Mouse (Mus musculus) embryonic fibroblast, embryonic 13.5 days (primary cell): ENCODE measurements around the gene Zfp771. TPM values are rescaled to one million over a fixed set of nuclear protein-coding genes. Genes with fewer than 3 reads are reported as not detected.

Source experiments
- H3K27ac ChIP-seq: 2 replicates; pipeline ENCODE4 v1.5.1; 2012; ENCODE audit warnings: low read length, control low read depth, inconsistent platforms; ENCODE audit not compliant: insufficient read depth
- H3K4me1 ChIP-seq: 2 replicates; pipeline ENCODE4 v1.6.1; 2011; ENCODE audit warnings: low read length; ENCODE audit not compliant: control insufficient read depth, insufficient read depth
- H3K4me3 ChIP-seq: 2 replicates; pipeline ENCODE4 v1.5.1; 2011; ENCODE audit warnings: mild to moderate bottlenecking, control low read depth, low read length; ENCODE audit not compliant: insufficient read depth
- CTCF ChIP-seq: IDR thresholded peaks from 2 replicates; pipeline ENCODE4 v1.5.1; 2011; ENCODE audit warnings: mild to moderate bottlenecking, control low read depth, low read length, moderate library complexity, borderline replicate concordance; ENCODE audit not compliant: insufficient read depth
- POLR2A ChIP-seq: IDR thresholded peaks from 2 replicates; pipeline ENCODE4 v1.6.1; 2011; ENCODE audit warnings: low read depth, mild to moderate bottlenecking, control low read depth, low read length, moderate library complexity
- polyA plus RNA-seq: library from polyadenylated mRNA; stranded (reverse); fragments of >200 nt; gene quantifications from 2 replicates; pipeline ENCODE4 v1.2.4, GENCODE M21; 2011; ENCODE audit warnings: low read depth; ENCODE audit not compliant: missing spikeins, insufficient read length

The Zfp771 gene
- polyA plus RNA-seq, 1 experiment = 21.3 TPM

DNA sequence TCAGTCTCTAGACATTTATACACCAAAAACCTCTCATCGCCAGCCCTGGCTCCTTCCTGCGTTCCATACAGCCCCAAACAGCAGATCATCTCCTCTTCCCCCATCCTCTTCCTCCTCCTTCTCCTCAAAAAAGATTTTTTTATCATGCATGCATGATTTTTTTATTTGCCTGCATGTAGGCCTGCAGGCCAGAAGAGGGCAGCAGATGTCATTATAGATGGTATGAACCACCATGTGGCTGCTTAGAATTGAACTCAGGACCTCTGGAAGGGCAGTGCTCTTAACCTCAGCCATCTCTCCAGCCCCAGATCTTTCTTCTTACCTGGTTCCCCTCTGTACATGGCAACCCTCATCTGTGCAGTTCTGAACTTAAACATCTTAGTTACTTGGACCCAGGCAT lies 8.3 kb downstream of the Zfp771 start:
- Histone ChIP-seq H3K27ac (no peak overlapping the region), H3K4me1 (no peaks in the 10 kb centered on the region)

DNA sequence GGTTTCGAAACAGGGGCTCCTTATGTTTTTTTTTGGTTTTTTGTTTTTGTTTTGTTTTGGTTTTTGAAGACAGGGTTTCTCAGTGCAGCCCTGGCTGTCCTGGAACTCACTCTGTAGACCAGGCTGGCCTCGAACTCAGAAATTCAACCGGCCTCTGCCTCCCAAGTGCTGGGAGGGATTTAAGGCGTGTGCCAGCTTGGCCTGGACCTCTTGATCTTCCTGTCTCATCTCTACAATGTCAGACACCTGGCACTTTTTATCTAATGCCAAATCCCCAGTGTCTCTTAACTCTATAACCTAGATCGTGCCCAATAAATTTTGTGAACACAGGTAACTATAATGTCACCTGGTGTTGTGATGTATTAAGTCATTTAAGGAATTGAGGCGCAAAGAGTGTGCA lies 9.3 kb downstream of the Zfp771 start:
- Histone ChIP-seq H3K4me3 (no peak overlapping the region), H3K27ac (no peak overlapping the region), H3K4me1 (no peaks in the 10 kb centered on the region)
- TF ChIP-seq CTCF = no peak
- no peak for TF ChIP-seq POLR2A

More for the DNA sequence above, 8.3 kb downstream of the Zfp771 start:
- TF ChIP-seq CTCF (no peak), POLR2A (no peak)
- H3K4me3 ChIP-seq = no peak overlapping the region

DNA sequence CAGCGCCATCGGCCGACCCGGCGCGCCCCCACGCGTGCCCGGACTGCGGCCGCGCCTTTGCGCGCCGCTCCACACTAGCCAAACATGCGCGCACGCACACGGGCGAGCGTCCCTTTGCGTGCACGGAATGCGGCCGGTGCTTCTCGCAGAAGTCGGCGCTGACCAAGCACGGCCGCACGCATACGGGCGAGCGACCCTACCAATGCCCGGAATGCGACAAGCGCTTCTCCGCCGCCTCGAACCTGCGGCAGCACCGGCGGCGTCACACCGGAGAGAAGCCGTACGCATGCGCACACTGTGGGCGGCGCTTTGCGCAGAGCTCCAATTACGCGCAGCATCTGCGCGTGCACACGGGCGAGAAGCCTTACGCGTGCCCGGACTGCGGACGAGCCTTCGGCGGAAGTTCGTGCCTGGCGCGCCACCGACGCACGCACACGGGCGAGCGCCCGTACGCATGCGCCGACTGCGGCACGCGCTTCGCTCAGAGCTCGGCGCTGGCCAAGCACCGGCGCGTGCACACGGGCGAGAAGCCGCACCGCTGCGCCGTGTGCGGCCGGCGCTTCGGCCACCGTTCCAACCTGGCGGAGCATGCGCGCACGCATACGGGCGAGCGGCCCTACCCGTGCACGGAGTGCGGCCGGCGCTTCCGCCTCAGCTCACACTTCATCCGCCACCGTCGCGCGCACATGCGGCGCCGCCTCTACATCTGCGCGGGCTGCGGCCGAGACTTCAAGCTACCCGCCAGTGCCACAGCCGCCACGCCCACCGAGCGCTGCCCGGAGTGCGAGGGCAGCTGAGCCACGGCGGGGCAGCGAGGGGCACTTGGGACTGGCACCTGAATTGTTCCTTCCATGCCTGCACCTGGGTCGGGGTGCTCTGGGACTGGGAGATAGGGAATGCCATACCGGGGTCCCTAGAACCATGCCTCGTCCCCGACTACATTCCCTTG lies 10.0 kb downstream of the Zfp771 start:
- TF ChIP-seq CTCF (no peak), POLR2A (peak; percentile 34; the same call in 1 of the 2 replicates)
- Histone ChIP-seq H3K4me1 (no peaks in the 10 kb centered on the region), H3K27ac (peak overlapping the region; percentile 28; the same call in 1 of the 2 replicates)

DNA sequence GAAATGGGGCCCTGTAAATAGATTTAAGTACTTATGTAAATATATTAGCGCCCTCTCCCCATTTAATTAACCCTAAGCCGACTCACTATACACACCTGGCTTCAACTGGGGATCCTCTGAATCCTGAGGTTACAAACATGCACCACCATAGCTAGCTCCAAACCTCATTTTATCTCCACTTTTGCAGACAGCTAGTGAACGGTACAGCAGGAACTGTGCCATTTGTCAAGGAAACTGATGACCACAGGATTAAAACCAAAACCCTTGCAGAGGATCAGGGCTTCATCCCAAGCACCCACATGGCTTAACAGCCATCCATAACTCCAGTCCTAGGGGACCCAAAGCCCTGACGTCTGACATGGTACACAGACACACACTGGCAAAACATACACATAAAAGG lies 10.9 kb downstream of the Zfp771 start:
- Histone ChIP-seq H3K4me1 (no peaks in the 10 kb centered on the region), H3K4me3 (0 out of 2 replicates have a peak overlapping the region, but pooled peaks have one; percentile 36), H3K27ac (0 out of 2 replicates have a peak overlapping the region, but pooled peaks have one; percentile 28)
- TF ChIP-seq POLR2A = peak; percentile 34; the same call in 1 of the 2 replicates
- TF ChIP-seq CTCF = no peak

More for the DNA sequence above, 10.0 kb downstream of the Zfp771 start:
- peak overlapping the region; percentile 36 for H3K4me3 ChIP-seq

DNA sequence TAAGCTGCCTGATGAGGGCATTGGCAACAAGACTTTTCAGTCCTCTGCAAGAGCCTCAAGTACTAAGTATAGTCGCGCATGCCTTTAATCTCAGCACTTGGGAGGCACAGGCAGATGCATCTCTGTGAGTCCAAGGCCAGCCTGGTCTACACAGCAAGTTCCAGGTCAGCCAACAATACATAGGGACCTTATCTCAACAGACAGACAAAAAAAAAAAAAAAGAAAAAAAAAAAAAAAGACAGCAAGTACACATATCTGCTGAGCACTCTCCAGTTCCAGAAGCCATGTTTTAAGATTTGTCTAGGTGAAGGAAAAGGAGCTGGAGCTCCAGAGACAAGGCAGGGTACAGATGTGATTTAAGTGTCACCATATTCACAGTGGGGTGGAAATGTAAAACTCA lies 11.9 kb downstream of the Zfp771 start:
- Histone ChIP-seq H3K4me1 (0 out of 2 replicates have a peak, but pooled peaks cover under 1% of the 10 kb centered on the region), H3K27ac (no peak overlapping the region), H3K4me3 (no peak overlapping the region)
- TF ChIP-seq POLR2A = no peak
- TF ChIP-seq CTCF = no peak

DNA sequence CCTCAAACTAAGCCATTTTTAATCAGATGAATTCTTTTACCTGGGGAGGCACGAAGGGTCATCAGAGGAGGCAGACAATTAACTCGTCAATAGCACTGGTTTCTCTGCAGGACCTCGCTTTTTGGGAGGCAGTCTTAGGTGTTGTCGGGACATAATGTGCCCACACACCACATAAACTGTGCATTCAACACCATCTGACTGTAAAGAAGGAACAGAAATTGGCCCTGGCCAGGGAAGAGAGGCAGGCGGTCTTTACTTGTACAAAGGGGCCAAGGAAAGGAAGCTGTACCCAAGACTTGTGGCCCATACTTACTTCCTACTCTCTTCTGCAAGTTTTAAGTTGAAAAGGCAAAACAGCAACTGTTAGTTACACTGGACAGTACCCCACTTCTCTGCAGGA lies 12.4 kb downstream of the Zfp771 start:
- TF ChIP-seq POLR2A (no peak), CTCF (no peak)
- Histone ChIP-seq H3K4me3 (no peak overlapping the region), H3K4me1 (0 out of 2 replicates have a peak, but pooled peaks cover 2% of the 10 kb centered on the region), H3K27ac (no peak overlapping the region)

DNA sequence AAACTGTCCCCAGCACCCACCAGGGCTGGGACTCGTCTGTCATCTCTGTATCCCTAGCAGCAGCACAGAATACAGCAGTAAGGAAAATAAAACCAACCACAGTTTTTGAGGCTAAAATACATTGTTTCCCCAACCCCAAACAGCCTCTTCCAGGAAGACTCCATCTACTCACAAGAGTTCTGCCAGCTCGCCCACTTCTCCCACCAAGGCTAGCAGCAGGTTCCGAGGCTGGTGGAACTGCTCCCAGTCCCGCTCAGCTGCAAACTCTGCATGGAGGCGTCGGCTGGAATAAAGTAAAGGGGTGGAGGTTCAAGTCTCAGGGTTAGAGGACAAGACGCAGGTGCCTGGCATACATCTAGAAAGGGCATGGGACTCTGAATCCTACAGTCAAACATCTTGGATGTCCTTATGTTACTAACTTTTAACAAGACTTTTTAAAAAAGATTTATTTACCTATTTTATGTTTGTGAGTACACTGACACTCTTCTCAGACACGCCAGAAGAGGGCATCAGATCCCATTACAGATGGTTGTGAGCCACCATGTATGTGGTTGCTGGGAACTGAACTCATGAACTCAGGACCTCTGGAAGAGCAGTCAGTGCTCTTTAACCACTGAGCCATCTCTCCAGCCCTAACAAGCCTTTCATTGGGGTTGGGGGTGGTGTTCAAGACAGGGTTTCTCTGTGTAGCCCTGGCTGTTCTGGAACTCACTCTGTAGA lies 15.3 kb downstream of the Zfp771 start:
- no peak overlapping the region for H3K27ac ChIP-seq
- TF ChIP-seq POLR2A (no peak), CTCF (no peak)
- peak overlapping the region; percentile 88 for H3K4me3 ChIP-seq
- H3K4me1 ChIP-seq = 0 out of 2 replicates have a peak, but pooled peaks cover 2% of the 10 kb centered on the region

DNA sequence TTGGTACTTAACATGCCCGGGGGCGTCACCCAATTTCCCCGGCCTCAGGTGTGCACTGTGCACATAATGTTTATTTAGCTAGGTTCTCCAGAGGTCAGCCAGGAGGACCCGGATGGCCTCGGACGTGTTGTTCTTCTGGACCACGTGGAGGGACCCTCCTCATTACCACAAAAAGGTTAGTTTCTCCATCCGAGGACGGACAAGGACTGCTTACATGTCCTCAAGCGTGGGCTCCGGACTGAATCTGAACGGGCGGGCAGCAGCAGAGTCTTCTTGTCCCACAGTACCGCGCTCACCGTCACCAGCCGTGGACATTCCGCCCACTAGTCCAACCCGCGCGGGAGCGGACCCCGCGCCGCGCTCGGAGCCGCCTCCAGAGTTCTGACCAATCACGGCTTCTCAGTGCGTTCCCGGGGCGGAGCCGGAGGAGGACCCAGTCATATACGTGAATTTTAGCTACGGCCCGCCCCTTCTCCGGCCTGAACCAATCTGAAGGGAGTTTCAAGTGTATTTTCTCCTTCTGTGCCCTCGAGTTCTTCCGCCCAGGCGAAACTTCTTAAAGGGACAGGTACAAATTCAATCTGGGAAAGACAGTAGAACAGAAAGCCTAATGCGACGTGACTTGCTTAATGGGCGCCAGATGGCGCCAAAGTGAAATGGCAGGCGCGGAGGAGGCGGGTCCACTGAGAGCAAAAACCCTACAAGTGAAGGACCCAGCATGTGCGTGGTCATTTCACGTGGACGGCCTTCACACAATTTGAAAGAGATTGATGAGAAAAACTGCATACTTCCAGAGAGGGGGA lies 16.4 kb downstream of the Zfp771 start, which contains the start of gene Dctpp1:
Dctpp1 (minus strand) TSS at position 401 of the 803 bp plus-strand sequence.
- H3K4me3 ChIP-seq = peak within 1 kb of the TSS; percentile 88
- no peak within 1 kb of the TSS for H3K27ac ChIP-seq
- TF ChIP-seq POLR2A (peak; percentile 94), CTCF (peak; percentile 67)
- H3K4me1 ChIP-seq = 0 out of 2 replicates have a peak, but pooled peaks cover 2% of the 10 kb centered on the region
